Mouse (Mus musculus) adrenal gland, postnatal 10 days (tissue): ENCODE data around the gene Fam169a. TPM values are rescaled to one million over a fixed set of nuclear protein-coding genes. Genes with fewer than 3 reads are reported as not detected.
"Not testable (repeated sequence)": the region's sequence is repeated elsewhere in the genome, so short reads cannot be mapped to it uniquely, and the experiment has no call there.

ENCODE experiments used
- DNase-seq: peaks from one replicate; pipeline ENCODE4 v3.0.0; 2021; ENCODE audit warnings: mixed read lengths
- long read RNA-seq, 2 experiments: library from polyadenylated mRNA; stranded (forward); transcript quantifications; one replicate each; pipeline ENCODE4 v2.0.0; 2021
- total RNA-seq, 2 experiments: library from RNA; stranded (reverse); gene quantifications; 2 replicates each; pipeline ENCODE4 v1.2.3; 2021

Gene Fam169a
- total RNA-seq, result 1 to 10 TPM; 4.9 to 5.4 TPM
- long read RNA-seq, experiment 1, full-length matches to known transcripts, result 4 of 7 reads
- long read RNA-seq, experiment 1, partial matches to known transcripts, result 0 of 7 reads
- long read RNA-seq, experiment 1, other reads (novel, unspliced or antisense), result 3 of 7 reads
- long read RNA-seq, experiment 2, full-length matches to known transcripts, result 4 of 8 reads
- long read RNA-seq, experiment 2, partial matches to known transcripts, result 1 of 8 reads
- long read RNA-seq, experiment 2, other reads (novel, unspliced or antisense), result 3 of 8 reads

DNA sequence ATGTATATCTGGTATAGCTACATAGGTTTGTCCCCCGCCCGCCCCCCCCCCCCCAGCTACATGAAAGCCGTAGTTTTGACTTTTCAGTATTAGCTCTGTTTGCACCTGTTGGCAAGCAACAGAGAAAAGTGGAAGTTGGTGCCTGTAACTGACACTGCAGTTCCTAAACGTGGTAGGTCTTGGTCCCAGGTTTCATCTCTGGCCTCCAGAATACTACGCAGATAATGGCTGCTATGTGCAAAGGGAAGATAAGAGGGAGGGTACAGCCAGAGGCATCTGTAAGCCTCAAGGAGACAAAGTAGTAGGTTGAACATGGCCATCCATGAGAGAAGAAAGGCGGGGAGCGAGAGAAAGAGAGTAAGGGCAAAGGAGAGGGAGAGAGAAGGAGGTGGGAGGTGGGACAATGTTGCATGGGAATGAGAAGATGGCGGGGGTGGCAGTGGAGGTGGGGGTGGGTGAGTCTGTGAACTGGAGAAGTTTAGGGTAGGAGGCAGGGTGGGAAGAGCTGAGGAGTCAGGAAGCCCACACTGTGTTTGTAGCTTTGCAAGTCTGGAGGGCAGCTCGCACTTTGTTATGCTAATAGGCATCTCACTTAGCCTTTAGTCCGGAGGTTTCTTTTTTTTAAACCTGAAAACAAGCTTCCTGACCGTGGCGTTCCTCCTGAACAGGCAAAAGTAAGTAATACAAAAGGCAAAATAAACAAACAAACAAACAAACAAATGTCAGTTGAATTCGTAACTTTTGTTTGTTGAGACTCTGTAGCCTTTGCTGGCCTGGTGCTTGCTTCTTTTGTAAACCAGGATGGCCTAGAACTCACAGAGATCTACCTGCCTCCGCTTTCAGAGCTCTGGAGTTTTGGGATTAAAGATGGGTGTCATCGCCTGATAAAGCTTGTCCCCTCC is at the start of gene Fam169a:
Fam169a (plus strand) TSS at position 638 of the 902 bp plus-strand sequence.
- no peak for DNase-seq

DNA sequence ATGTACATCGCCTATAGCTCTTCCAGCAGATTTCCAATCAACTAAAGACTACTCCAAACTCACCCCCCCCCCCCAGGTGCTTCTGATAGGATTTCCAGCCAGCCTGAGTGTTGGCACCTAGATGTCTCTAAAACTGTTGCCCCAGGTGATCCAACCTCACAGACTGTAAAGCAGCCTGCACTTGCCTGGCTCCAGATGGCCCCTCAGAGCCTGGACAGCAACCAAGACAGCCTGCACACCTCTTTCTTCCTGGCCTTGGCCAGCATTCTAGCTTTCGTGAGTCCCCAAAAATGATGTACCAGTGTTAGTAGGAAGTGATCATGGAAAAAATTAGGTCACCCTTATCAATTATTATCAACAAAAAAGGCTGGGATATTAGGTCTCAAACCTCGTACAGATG is 49.4 kb upstream of the Fam169a start:
- DNase-seq, result no peak

DNA sequence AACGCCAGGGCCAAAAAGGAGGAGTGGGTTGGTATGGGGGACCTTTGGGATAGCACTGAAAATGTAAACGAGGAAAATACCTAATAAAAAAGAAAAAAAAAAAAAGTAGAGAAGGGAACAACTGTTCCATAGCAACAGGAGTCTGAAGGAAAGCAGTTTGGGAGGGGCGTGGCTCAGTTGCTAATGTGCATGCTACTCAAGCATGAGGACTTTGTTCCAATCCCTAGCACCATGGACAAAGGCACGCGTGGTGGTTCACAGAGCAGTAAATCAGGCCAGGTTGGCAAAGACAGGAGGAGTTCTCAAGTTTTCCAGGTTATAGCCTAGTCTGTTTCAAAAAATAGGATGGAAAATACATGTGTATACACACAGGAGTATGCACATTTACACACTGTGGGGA is 47.0 kb upstream of the Fam169a start:
- no peak for DNase-seq

DNA sequence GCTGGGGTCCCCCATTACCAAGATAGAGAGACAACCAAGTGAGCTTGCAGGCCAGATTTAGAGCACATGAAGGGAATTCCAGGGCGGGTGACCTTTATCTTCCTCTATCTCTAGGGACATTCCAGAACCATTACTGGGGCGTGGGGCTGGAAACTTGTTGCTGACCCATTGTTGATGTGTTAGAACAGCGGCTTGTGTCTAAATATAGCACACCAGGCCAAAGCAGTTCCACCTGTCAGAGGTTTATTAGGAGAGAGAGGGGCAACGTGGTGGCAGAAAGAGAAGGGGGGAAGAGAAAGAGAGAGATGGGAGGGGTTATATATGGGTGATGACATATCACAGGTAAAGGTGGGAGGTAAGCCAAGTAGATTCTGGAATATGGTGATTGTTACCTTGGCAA is 45.2 kb upstream of the Fam169a start:
- no peak for DNase-seq

DNA sequence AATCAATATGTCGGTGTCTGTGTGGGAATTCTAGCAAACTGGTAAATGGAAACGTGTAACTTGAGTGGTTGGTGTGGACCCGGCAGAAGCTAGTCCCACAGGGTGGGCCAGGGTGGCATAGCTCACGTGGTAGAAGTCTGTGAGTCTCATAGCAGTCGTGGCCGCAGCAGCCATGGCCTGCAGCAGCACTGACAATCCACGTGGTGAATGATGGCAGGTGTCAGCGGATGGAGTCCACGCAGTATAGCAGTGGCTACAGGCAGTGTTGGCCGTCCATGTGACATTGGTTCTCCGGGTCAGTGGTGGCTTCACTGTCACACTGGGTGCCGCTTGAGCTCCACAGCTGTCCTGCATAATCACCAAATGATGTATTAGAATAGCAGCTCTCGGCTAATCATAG is 37.0 kb upstream of the Fam169a start:
- DNase-seq, result no peak

DNA sequence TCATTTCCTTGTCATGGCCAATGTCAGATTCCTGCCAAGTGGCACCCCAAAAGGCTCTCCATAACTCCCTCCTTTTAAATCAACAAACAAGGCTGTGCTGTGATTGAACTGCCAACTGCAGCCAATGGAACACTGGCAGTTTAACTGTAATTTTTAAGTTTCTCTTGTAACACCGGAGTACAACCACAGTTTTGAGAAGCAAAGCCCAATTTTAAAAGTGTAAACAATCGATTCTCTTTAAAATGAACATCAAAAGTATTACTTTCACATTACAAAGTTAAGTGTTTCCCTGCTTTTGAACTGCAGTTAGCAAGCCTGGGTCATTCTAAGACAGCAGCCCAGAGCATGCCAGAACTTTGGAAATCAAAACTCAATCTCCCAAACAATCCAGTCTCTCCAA is 32.8 kb upstream of the Fam169a start, which contains the start of gene 1700029F12Rik:
1700029F12Rik (minus strand) TSS at position 101 of the 400 bp plus-strand sequence.
- DNase-seq, result no peak

DNA sequence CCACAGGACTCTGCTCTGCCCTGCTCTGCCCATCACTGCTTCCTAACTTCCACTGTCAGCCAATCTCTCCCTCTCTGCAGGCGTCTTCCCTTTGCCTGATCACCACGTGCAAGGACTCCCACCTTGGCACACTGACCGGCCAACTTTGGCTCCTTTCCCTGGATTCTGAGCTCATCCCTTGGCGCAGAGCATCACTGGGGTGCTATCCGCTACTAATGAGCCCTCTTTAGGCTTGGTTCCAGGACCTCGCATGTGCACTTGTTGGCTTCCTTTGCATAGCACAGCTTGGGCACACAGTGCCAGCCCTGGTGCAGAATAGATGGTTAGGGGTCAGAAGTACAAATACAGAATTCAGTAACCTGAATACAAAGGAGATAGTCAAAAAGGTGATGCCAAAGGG is 15.9 kb upstream of the Fam169a start:
- DNase-seq, result peak; percentile 67

DNA sequence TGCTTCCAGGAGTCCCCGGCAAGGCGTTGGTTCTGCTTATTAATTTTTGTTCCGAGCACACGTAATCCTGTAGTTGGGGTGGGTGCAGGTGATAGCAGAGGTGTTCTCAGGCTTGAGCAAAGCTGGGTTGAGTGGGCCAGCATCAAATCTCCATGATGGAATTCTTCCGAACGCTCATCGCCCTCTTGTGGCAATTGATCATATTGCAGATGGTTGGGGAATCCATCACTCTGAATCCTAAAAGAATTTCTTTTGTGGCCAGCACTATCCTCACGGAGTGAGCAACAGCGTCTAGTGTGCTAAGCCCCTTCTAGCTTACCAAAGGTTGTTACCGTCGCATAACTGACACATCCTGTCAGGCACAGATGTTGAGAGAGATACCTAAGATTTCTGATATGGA is 14.4 kb upstream of the Fam169a start:
- peak; percentile 81 for DNase-seq

DNA sequence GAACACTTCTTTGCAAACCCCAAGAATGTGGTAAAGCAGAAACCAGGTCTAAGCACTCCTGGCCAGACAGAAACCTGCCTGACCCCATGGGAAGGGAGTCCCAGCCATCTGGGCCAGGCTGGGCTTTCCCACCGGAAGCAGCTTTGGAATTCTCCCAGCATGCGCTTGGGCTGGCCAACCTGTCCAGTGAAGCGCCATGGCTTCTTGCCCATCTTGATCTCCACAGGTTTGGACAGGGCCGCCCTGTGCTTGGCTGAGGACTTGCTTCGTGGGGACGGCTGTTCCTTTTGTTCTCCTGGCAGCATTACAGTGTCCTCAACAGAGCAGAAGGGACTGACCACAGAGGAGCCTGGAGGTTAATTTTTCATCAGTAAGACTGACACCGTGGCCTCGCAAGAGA is 13.2 kb upstream of the Fam169a start:
- peak; percentile 51 for DNase-seq

DNA sequence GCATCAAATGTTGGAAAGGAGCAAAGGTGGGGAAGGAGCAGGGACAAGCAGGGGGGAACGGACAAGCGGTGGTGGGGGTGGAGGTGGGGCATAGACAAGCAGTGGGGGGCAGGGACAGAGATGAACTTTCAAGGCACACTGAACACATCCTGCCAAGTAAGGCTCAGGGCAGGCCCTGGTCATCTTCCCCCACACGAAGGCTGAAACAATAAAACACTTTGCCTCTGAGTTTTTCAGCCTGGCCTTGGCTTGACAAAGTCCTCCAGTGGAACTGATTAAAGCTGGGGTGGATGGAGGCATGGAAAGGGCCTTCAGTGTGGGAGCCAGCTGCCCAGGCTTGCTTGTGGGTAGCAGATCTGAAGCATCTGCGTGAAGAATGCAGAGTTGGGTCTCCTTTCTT is 9.3 kb upstream of the Fam169a start:
- DNase-seq, result peak; percentile 66

DNA sequence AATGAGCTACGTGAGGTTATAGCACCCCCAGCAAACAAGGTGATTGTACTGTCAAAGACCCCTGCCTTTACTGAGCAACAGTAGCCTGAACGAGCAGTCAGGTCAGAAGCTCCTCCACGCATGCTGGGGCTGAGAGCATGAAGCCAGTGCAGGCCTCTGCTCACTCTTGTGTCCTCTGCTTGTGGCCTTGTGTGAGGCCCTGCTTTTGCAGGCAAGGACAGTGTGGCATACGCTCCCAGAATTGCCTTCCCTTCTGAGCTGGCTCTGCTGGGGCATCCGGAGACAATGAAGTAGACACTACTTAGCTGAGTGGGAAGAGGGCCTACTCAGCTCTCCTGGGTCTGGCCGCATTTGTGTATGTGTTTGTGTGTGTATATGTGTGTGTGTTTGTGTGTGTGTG is 7.3 kb upstream of the Fam169a start:
- peak; percentile 43 for DNase-seq

DNA sequence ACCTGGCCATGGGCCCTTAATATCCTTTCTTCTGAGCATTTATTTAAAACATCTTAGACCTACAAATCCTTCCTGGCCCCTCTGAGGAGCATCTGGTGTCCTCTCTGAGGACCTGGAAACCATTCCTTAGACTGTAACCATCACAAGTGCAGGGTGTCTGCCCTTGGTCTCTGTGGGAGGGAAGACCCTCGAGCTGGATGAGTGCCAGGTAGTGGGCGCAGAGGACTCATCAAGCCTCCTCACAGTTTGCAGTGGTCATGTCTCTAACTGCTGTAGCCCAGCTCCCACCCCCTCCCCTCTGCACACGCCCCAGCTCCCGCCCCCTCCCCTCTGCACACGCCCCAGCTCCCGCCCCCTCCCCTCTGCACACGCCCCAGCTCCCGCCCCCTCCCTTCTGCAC is 6.8 kb upstream of the Fam169a start:
- DNase-seq, result no peak

DNA sequence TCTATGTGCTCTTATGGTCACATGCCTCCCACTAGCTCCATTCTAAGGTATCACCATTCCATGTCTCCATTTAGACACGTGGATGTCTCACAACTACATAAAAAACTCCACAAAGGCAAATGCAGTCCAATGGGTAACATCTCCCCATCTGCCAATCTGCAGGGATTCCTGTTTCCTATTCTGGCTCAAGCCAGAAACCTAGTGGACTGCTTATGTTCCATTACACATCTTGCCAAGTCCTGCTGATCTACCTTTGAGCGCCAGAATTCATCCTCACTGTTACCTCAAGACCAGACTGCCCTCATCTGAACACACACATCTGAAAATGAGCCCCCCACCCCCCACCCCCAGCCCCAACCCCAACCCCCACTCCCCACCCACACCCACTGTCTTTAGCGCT is 4.9 kb upstream of the Fam169a start:
- no peak for DNase-seq

DNA sequence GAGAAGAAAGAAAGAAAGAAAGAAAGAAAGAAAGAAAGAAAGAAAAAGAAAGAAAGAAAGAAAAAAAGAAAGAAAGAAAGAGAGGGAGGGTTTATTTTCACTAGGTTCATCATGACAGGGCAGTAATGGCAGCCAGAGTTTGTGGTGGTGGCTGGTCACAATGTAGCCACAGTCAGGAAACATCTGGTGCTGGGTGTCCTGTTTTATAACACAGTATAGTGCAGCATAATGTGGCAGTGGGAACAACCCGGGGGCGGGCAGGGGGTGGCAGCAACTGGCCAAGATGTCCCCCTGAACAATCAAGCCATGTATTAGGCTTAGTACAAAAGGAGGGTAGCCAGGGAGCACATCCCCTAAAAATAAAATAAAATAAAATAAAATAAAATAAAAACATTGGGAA is 3.7 kb upstream of the Fam169a start:
- no peak for DNase-seq

DNA sequence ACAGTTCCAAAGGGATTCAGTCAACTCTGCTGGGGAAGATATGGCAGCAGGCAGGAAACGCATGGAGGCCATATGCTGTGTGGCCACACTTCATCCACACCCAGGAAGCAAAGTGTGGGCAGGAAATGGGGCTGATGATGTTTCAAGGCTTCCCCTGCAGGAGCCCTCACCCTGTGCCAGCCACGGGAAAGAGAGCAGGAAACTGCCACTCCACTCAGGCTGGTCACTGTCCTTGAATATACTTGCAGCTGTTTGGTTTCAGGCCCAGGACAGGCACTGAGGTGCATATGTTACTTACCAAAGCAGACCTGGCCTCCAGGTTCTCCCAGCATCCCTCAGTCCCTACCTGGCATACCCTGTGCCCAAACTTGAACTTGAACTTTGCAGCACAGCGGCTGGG is 2.7 kb upstream of the Fam169a start:
- DNase-seq, result no peak

DNA sequence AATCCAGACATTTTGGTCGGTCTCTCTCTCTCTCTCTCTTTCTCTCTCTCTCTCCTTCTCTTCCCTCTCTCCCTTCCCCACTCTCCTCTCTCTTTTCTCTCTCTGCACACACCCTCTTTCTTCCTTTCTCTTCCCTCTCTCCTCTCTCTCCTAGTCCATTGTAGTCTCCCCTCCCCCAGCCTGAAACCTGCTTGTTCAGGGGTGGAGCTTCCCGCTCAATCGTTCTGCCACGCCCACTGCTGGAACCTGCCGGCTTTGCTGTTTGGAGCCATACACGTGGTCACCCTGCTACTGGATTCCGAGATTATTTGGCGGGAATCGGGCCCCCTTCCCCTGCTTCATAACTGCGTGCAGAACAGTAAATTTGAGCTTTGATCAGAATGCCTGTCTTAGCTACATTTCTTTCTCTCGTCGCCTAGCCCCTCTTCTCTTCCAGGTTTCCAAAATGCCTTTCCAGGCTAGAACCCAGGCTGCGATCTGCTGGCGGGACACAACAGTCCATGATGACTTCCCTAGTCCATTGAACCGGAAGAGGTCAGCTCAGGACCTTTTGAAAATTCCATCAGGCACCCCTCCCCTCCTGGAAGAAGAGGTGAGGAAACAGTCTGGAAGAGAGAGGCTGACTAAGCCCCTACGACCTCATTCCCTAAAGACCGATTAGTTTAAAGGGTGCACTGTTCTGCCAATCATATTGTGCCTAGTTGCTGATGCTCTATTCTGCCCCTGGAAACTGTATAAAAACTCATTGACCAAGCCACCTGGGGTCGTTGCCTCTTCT is 2.1 kb upstream of the Fam169a start:
- DNase-seq, result not testable (repeated sequence)

DNA sequence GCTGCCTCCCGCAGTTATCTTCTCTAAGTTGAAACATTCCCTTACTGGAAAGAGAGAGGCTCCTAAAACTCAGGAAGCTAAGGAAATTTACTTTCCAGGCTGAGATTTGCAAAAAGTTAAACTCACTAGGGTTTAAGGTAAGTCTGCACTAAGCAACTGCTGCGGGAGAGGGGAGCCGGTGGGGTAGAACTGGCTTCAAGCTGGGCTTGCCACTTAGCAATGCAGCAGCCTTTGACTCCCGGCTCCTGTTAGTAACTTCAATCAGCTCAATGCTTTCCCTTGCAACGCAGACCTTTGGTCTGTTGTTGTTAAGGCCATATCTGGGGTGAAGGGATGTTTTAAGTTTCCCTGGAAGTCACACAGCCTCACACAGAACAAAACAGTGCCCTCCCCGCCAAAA is 605 bp downstream of the Fam169a start:
- no peak for DNase-seq

DNA sequence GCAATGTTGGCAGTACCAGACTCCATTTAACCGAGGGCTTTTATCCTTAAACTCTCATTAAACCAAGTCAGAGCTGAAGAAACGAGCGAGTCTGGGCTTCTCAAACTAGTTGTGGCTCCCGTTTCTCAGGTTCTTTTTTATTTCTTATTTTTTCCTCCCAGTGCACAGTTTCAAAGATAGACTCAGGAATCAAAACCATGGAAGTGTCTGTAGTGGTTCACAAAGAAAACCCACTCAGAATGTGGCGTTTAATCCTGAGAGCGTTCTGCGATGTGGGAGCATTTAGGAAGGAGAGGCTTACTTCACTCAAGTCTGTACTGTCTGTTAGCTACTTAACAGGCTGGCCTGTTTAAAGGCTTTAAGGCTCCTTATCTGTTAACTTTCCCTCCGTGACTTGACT is 1.1 kb downstream of the Fam169a start:
- DNase-seq, result no peak

DNA sequence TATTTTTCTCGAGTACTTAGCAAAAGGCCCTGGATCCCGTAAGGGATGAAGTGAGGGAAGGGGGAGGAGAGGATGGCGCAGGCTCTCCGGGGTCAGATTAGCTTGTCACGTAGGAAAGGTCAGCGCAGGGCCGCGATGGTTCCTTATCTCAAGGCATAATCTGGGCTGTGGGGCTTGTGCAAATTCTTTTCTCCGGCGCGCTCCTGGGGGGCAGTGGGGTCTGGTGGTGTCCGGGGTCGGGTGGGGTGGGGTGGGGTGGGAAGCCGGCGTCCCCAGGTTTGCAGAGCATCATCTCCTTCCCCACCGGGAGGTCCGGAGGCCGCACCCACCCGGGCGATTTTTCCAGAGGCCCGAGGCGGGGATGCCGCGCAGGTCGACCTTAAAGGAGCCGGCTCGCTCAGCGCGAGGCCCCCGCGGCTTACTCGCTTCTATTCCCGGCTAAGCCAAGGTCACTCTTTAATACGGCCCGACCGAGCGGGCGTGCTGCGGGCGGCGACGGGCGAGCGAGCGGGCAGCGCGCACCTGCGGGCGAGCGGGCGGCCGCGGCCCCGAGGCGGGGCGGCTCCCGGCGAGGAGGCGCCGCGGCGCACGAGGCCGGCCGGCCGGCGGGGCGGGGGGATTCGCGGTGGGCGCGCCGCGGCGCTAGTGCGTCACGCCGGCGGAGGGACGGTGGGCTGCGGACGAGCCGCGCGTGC is 4.0 kb downstream of the Fam169a start:
- DNase-seq, result peak; percentile 33

DNA sequence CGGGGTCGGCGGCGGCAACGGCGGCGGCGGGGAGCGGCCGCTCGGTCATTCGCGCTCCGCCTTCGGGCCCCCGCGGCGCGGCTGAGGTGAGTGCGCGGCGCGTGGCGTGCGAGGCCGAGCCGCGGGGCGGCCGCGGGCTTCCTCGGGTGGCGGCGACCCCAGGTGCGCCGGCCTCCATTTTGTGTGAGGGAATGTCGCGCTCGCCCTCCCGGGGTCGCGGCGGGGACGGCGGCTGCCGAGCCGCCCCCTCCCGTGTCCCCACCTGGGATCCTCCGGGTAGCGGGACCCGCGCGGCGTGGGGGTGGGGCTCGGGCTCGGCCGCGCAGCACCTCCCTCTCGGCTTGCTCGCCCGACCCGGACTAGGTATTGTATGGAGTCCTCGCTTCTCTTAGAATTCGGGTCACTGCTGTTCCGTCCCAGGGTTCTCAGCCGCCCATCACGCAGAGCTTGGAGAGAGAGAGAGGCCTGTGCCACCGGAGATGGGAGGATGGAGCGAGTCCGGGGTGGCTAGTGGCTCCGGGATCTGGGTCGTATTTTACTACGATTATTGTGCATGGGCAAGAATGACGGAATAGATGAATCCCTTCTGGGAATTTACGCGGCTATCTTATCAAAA is 4.6 kb downstream of the Fam169a start:
- peak; percentile 47 for DNase-seq

DNA sequence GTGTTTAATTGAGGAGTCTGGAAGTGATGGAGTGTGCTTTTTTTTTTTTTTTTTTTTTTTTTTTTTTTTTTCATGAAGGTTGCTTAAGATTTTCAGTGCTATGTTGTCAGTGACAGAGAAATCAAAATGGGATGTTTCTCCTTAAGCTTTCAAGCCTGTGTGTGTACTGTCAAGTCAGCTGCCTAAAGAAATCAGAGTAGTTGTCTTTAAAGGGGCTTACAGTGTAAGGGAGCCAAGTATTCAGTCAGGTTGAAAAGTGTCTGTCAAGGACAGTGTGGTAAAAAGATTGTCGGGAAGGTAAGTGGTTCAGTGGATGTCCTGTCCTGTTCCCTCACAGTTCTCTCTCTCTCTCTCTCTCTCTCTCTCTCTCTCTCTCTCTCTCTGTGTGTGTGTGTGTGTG is 6.4 kb downstream of the Fam169a start:
- DNase-seq, result no peak

DNA sequence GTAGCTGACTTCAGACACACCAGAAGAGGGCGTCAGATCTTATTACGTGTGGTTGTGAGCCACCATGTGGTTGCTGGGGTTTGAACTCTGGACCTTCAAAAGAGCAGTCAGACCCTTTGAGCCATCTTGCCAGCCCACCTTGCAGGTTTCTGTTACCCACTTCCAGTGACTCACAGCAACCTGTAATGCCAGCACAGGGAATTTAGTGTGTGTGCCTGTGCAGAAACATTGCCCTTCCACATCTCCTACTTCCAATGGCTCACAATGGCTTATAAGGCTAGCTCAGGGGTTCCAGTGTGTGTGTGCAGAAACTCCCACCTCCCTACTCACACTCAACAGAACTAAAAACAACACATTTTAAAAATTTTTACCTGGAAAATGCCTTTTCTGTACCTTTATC is 10.5 kb downstream of the Fam169a start:
- DNase-seq, result no peak
